Mouse (Mus musculus): ENCODE data around the gene Ssr2. TPM values are rescaled to one million over a fixed set of nuclear protein-coding genes. Genes with fewer than 3 reads are reported as not detected.

Ssr2 gene
- total RNA-seq, 2 experiments from 2014 or later: 165 to 200 TPM

DNA sequence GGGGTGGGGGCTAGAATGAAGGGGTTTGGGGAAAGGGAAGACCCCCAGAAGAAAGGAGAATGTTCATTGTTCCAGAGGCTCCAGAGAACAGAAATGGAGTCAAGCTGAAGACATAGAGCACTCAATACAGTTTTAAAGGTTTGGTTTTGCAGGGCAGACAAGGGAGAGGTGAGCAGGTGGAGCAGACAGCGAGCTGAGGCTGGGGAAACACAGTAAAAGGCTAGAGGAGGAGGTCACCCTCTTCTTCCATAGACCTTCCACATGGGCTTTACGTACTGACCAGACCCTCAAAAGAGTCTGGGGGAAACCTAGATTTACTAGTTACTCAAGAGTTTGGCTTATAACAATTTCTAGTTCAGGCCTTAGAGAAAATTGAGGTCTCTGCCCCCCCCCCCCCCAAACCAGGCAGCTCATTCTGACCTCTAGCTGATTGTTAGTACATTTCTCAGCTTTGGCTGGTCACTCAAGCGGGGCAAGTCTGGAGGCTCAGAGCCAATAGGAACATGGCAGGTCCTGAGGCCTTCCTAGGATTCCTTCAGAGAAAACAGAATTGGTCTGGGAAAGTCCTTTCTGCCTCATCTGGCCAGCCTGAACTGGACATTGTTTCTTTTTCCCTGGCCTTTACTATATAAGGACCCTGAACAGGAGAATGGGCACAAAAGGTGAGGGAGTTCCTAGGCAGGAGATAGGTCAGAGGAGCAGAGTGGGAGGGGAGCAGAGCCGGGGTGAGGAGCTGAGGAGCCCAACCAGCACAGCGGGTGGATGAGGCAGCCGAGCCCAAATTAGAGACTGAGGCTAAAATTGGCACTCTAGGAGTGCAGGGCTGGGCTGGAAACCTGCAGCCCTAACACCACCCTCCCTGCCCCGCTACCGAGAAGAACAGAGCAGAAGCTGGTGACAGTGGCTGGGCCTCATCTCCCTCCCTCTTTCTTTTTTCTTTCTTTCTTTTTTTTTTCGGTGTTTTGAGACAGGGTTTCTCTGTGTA, 43.7 kb downstream of the Ssr2 start:
- ATAC-seq (replicated peaks; ENCODE audit: low FRiP score, low TSS enrichment, poor library complexity, severe bottlenecking): no peak

- no peak for ATAC-seq (replicated peaks; ENCODE audit: low FRiP score, low TSS enrichment, poor library complexity, severe bottlenecking)
Observed at GRCm38 (mm10) chr3:88620146-88620991, 44.7 kb downstream of the Ssr2 start.

DNA sequence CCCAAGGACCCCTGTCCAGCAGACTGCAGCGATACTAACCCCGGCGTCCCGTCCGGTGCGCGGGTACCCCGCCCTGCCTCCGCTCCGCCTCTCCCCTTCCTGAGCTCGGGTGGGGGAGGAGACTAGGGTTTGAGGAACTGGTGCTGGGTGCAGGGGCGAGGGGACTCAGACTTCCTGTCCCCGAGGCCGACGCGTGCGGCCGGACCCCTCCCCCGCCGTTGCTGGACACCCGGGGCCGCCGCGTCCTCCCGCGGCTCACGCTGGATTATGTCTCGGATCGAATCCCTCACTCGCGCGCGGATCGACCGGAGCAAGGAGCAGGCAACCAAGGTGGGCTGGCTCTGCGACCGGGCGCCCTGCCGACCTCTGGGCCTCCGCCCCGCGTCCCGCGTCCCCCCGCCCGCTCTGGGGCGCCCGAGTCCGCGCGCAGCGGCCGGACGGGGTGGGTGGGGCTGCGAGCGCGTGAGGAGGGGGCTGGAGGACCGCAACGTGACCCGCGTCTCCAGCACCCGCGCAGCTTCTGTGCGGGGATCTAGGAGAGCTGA, 45.4 kb downstream of the Ssr2 start:
- ATAC-seq (replicated peaks; ENCODE audit: low FRiP score, low TSS enrichment, poor library complexity, severe bottlenecking): peak; percentile 50

DNA sequence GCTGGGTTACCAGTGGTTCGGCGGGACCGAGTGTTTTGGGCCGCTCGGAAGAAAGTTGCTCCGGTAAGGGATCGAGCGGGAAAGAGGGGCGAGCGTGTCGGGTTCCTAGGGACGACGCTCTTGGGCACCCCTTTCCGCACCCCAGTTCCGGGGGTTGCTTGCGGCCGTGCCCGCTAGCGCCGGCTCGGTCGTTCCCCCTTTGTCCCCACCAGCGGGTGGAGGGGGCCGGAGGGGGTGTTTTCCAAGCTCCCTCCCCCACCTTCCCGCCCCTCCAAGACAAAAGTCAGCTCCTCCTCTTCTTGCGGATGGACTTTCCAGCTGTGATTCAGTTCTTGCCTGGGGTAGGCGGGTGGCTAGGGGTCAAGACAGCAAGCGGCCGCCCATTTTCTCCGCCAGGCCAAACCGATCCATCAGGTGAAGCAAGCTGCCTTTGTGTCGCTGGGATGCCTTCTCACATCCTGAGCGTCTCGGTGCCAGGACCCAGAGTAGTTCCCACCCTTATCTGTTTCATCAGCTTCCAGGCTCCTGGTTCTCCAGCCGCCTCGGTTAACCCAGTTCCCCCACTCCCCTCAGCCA, 45.9 kb downstream of the Ssr2 start:
- no peak for ATAC-seq (replicated peaks; ENCODE audit: low FRiP score, low TSS enrichment, poor library complexity, severe bottlenecking)

GRCm38 (mm10) chr3:88622113-88622940, 46.7 kb downstream of the Ssr2 start:
- no peak for ATAC-seq (replicated peaks; ENCODE audit: low FRiP score, low TSS enrichment, poor library complexity, severe bottlenecking)

- no peak for ATAC-seq (replicated peaks; ENCODE audit: low FRiP score, low TSS enrichment, poor library complexity, severe bottlenecking)
Observed at GRCm38 (mm10) chr3:88622941-88623345, 47.3 kb downstream of the Ssr2 start.

GRCm38 (mm10) chr3:88623346-88624135, 47.9 kb downstream of the Ssr2 start:
- 0 out of 2 replicates have a peak, but pooled peaks have one; percentile 10 for ATAC-seq (replicated peaks; ENCODE audit: low FRiP score, low TSS enrichment, poor library complexity, severe bottlenecking)

GRCm38 (mm10) chr3:88624324-88624723, 48.6 kb downstream of the Ssr2 start:
- no peak for ATAC-seq (replicated peaks; ENCODE audit: low FRiP score, low TSS enrichment, poor library complexity, severe bottlenecking)

- no peak for ATAC-seq (replicated peaks; ENCODE audit: low FRiP score, low TSS enrichment, poor library complexity, severe bottlenecking)
Observed at GRCm38 (mm10) chr3:88624951-88625350, 49.3 kb downstream of the Ssr2 start.

DNA sequence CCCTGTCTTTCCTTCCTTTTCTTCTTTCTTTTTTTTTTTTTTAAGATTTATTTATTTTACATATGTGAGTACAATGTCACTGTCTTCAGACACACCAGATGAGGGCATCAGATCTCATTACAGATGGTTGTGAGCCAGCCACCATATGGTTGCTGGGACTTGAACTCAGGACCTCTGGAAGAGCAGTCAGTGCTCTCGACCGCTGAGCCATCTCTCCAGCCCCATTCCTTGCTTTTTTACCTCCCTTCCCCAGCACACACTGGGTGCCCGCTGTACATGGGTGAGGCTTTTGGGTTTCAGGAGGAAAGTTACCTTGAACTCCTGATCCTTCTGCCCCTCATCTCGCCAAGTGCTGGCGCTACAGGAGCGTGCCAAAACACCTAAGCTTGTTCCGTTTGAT, 49.9 kb downstream of the Ssr2 start:
- ATAC-seq (replicated peaks; ENCODE audit: low FRiP score, low TSS enrichment, poor library complexity, severe bottlenecking): no peak

- ATAC-seq (replicated peaks; ENCODE audit: low FRiP score, low TSS enrichment, poor library complexity, severe bottlenecking): no peak
Observed at GRCm38 (mm10) chr3:88626316-88626715, 50.6 kb downstream of the Ssr2 start.

DNA sequence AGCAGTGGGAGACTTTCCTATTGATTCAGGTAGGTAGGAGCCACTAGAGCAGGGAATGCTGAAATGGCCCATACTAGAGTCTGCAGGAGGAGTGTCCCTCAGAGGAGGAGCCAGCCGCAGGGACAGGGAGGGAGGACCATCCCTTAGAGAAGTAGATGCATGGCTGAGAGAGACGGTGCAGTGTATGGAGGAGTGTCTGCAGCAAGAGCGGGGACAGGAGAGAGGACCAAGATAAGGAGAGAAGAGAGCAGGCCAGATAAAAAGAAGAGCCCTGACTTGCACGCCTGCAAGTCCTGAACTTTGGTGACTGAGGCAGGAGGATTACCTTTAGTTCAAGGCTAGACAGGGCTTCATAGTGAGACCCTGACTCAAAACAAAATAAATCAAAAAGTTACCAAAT, 51.4 kb downstream of the Ssr2 start:
- ATAC-seq (replicated peaks; ENCODE audit: low FRiP score, low TSS enrichment, poor library complexity, severe bottlenecking): peak; percentile 61

DNA sequence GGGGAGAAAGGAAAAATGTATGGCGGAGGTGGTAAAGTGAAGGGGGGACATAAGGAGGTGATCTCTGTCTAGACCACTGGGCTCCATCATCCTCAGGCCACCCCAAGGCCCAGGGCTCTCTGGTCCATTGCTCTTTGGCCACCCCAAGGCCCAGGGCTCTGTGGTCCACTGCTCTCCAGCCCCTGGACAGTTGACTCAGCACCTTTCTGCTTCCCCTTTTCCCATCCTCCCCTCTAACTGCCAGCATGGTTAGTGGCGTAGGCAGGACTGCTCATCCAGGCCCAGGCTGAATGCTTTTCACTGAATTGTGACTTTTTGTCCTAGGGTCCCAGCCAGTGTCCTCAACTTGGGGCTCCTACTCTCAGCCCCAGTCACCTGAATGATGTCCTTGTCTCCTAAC, 51.9 kb downstream of the Ssr2 start:
- ATAC-seq (replicated peaks; ENCODE audit: low FRiP score, low TSS enrichment, poor library complexity, severe bottlenecking): no peak

DNA sequence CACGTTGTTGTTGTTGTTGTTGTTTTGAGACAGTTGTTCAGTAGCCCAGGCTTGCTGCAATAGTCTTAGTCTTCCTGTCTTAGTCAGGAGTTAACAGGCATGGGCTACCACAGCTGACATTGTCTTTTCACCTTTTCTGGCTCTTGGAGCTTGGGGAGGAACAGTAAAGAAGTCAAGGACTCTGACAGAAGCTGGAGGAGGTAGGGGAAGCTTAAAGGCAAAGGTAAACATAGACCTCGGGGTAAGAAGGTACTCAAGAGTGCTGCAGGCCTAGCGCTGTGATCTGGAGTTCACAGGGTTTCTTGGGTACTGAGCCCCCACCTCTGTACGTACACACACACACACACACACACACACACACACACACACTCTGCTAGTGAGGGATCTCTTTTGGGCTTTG, 53.1 kb downstream of the Ssr2 start:
- ATAC-seq (replicated peaks; ENCODE audit: low FRiP score, low TSS enrichment, poor library complexity, severe bottlenecking): no peak

- no peak for ATAC-seq (replicated peaks; ENCODE audit: low FRiP score, low TSS enrichment, poor library complexity, severe bottlenecking)
Observed at GRCm38 (mm10) chr3:88629244-88629643, 53.6 kb downstream of the Ssr2 start.

GRCm38 (mm10) chr3:88630018-88630417, 54.3 kb downstream of the Ssr2 start:
- no peak for ATAC-seq (replicated peaks; ENCODE audit: low FRiP score, low TSS enrichment, poor library complexity, severe bottlenecking)

GRCm38 (mm10) chr3:88630849-88631341, 55.2 kb downstream of the Ssr2 start:
- ATAC-seq (replicated peaks; ENCODE audit: low FRiP score, low TSS enrichment, poor library complexity, severe bottlenecking): no peak
